Mouse (Mus musculus) lung, adult 18-20 months (tissue): ENCODE data around the gene Apba1.

ENCODE experiments used
- DNase-seq, 2 experiments: peaks; one replicate each; pipeline ENCODE4 v3.0.0; 2022; ENCODE audit warnings: mixed read lengths in 2 of 2

Gene Apba1

GRCm38 (mm10) chr19:23758554-23759321, at the start of gene Apba1:
Gene Apba1 (plus strand): TSS chr19:23758887.
- DNase-seq, result peak; percentile 52 to 54

- no peak for DNase-seq
Measured at GRCm38 (mm10) chr19:23746506-23746905, 12.2 kb upstream of the Apba1 start.

- DNase-seq, result peak in 1 of 2 experiments; percentile 23
Measured at GRCm38 (mm10) chr19:23757011-23757410, 1.7 kb upstream of the Apba1 start.

- DNase-seq, result peak; percentile 89 to 93
Measured at GRCm38 (mm10) chr19:23757961-23758553, 630 bp upstream of the Apba1 start.

- peak; percentile 20 to 26 for DNase-seq
Measured at GRCm38 (mm10) chr19:23759322-23759945, 747 bp downstream of the Apba1 start.

GRCm38 (mm10) chr19:23763371-23763770, 4.7 kb downstream of the Apba1 start:
- no peak for DNase-seq

GRCm38 (mm10) chr19:23764051-23764450, 5.4 kb downstream of the Apba1 start:
- no peak for DNase-seq

GRCm38 (mm10) chr19:23768864-23769263, 10.2 kb downstream of the Apba1 start:
- no peak for DNase-seq

GRCm38 (mm10) chr19:23770494-23771423, 12.1 kb downstream of the Apba1 start:
- no peak for DNase-seq

GRCm38 (mm10) chr19:23771971-23772370, 13.3 kb downstream of the Apba1 start:
- no peak for DNase-seq

- DNase-seq, result no peak
Measured at GRCm38 (mm10) chr19:23775356-23775755, 16.7 kb downstream of the Apba1 start.

GRCm38 (mm10) chr19:23779130-23779529, 20.4 kb downstream of the Apba1 start:
- DNase-seq, result no peak

- DNase-seq, result no peak
Measured at GRCm38 (mm10) chr19:23780105-23780504, 21.4 kb downstream of the Apba1 start.

- DNase-seq, result no peak
Measured at GRCm38 (mm10) chr19:23781968-23782367, 23.3 kb downstream of the Apba1 start.

GRCm38 (mm10) chr19:23788420-23789132, 29.9 kb downstream of the Apba1 start:
- no peak for DNase-seq

- DNase-seq, result no peak
Measured at GRCm38 (mm10) chr19:23791704-23792103, 33.0 kb downstream of the Apba1 start.

GRCm38 (mm10) chr19:23792559-23792958, 33.9 kb downstream of the Apba1 start:
- DNase-seq, result no peak

- DNase-seq, result no peak
Measured at GRCm38 (mm10) chr19:23794491-23794890, 35.8 kb downstream of the Apba1 start.

GRCm38 (mm10) chr19:23795156-23795555, 36.5 kb downstream of the Apba1 start:
- no peak for DNase-seq

- DNase-seq, result peak; percentile 20 to 54
Measured at GRCm38 (mm10) chr19:23801174-23801573, 42.5 kb downstream of the Apba1 start.

- no peak for DNase-seq
Measured at GRCm38 (mm10) chr19:23803221-23803870, 44.7 kb downstream of the Apba1 start.

GRCm38 (mm10) chr19:23806796-23807195, 48.1 kb downstream of the Apba1 start:
- DNase-seq, result no peak
